Comparison of ENCODE assay signal across 11 mouse cellular contexts in genomic region chr2:143851354-143852221, GRCm38 (mm10). TPM values are rescaled to one million over a fixed set of nuclear protein-coding genes. Genes with fewer than 3 reads are reported as not detected.
A peak's percentile ranks its signal among the peaks of the same experiment; 100 is the strongest.
DNase-seq lines count a peak whose midpoint lies in the region; ATAC-seq and TF ChIP-seq lines count a peak whose summit lies in the region.
"Had no signal": no experiment of that assay in that cellular context is flagged by ENCODE, and none has a peak within 500 bp of the region (broad histone marks: within the 10 kb centered on the region; RNA-seq: fewer than 3 reads in every experiment).

No protein-coding gene starts in this region.

- 63% methylated on average over 12 of the region's 12 CpGs for WGBS in heart, embryonic 15.5 days
- WGBS in stomach, embryonic 16.5 days, result 75% methylated on average over 12 of the region's 12 CpGs
- 75% methylated on average over 12 of the region's 12 CpGs for WGBS in stomach, postnatal 0 days
- 74% methylated on average over 12 of the region's 12 CpGs for WGBS in intestine, embryonic 16.5 days

- TF ChIP-seq CTCF in stomach, postnatal 0 days (IDR thresholded peaks at IDR 0.05; ENCODE audit: low read depth), result no peak

- H3K27me3 ChIP-seq in heart, embryonic 15.5 days, result no peaks in the 10 kb centered on the region
- no peaks in the 10 kb centered on the region for H3K27me3 ChIP-seq in stomach, embryonic 16.5 days (ENCODE audit: control insufficient read depth, insufficient read depth, low read length)
- H3K27me3 ChIP-seq in stomach, postnatal 0 days (ENCODE audit: control insufficient read depth, insufficient read depth, low read length), result no peaks in the 10 kb centered on the region
- H3K27me3 ChIP-seq in intestine, embryonic 16.5 days (replicated peaks; ENCODE audit: control insufficient read depth, insufficient read depth, low read length), result no peaks in the 10 kb centered on the region
- H3K27me3 ChIP-seq: heart, embryonic 13.5 days; stomach, embryonic 15.5 days had no signal

- no peaks in the 10 kb centered on the region for H3K9me3 ChIP-seq in heart, embryonic 15.5 days (replicated peaks)
- no peaks in the 10 kb centered on the region for H3K9me3 ChIP-seq in stomach, embryonic 16.5 days (replicated peaks; ENCODE audit: control insufficient read depth, low read length)
- H3K9me3 ChIP-seq in stomach, postnatal 0 days (ENCODE audit: control insufficient read depth, low read length), result no peaks in the 10 kb centered on the region
- H3K9me3 ChIP-seq in intestine, embryonic 16.5 days (ENCODE audit: control insufficient read depth, low read length), result no peaks in the 10 kb centered on the region
- H3K9me3 ChIP-seq: heart, embryonic 13.5 days; stomach, embryonic 15.5 days had no signal

- 0 out of 2 replicates have a peak overlapping the region, but pooled peaks have one; percentile 4 for H3K27ac ChIP-seq in heart, embryonic 15.5 days
- H3K27ac ChIP-seq in stomach, embryonic 16.5 days (ENCODE audit: low read length), result peak overlapping the region; percentile 49; the same call in 1 of the 2 replicates
- no peak overlapping the region for H3K27ac ChIP-seq in stomach, postnatal 0 days (replicated peaks)
- peak overlapping the region; percentile 82 for H3K27ac ChIP-seq in intestine, embryonic 16.5 days (ENCODE audit: low read length)
- H3K27ac ChIP-seq: heart, embryonic 13.5 days; stomach, embryonic 15.5 days had no signal

- H3K4me3 ChIP-seq in heart, embryonic 15.5 days, result no peak overlapping the region
- H3K4me3 ChIP-seq in stomach, embryonic 16.5 days (replicated peaks; ENCODE audit: low read length), result no peak overlapping the region
- no peak overlapping the region for H3K4me3 ChIP-seq in stomach, postnatal 0 days (ENCODE audit: low read depth, low read length)
- H3K4me3 ChIP-seq in intestine, embryonic 16.5 days (ENCODE audit: low read length), result no peak overlapping the region
- H3K4me3 ChIP-seq: heart, embryonic 13.5 days; stomach, embryonic 15.5 days had no signal

- no peak overlapping the region for H3K4me2 ChIP-seq in heart, embryonic 15.5 days
- H3K4me2 ChIP-seq in stomach, embryonic 16.5 days (ENCODE audit: low read depth, low read length), result no peak overlapping the region
- no peak overlapping the region for H3K4me2 ChIP-seq in stomach, postnatal 0 days (replicated peaks; ENCODE audit: low read depth)
- H3K4me2 ChIP-seq in intestine, embryonic 16.5 days (ENCODE audit: low read depth, low read length), result 0 out of 2 replicates have a peak overlapping the region, but pooled peaks have one; percentile 29
- H3K4me2 ChIP-seq: heart, embryonic 13.5 days; stomach, embryonic 15.5 days had no signal

- H3K4me1 ChIP-seq in heart, embryonic 15.5 days (replicated peaks), result peaks cover 9% of the 10 kb centered on the region
- H3K4me1 ChIP-seq in stomach, embryonic 16.5 days (ENCODE audit: control insufficient read depth, insufficient read depth, low read length), result peaks cover 24% of the 10 kb centered on the region; the same call in 1 of the 2 replicates
- H3K4me1 ChIP-seq in stomach, postnatal 0 days (replicated peaks; ENCODE audit: control insufficient read depth, insufficient read depth), result peaks cover 5% of the 10 kb centered on the region; the same call in 1 of the 2 replicates
- H3K4me1 ChIP-seq in intestine, embryonic 16.5 days (ENCODE audit: control insufficient read depth, insufficient read depth, low read length), result peaks cover 24% of the 10 kb centered on the region

- TF ChIP-seq EP300 in stomach, postnatal 0 days (optimal IDR thresholded peaks at IDR 0.05), result no peak

- DNase-seq in heart, postnatal 4 days, result no peak
- no peak for DNase-seq in stomach, postnatal 0 days (ENCODE audit: low spot score)
- DNase-seq in telencephalon, adult 2 months (ENCODE audit: low read depth, low spot score), result peak; percentile 17
- no peak for DNase-seq in thymus, postnatal 25 days
- DNase-seq in spleen, postnatal 14 days (ENCODE audit: low spot score in 2 of 2), result no peak
- DNase-seq: adrenal gland, postnatal 14 days had no signal

- ATAC-seq in heart, embryonic 15.5 days (replicated peaks; ENCODE audit: insufficient number of reproducible peaks, insufficient read depth, low FRiP score, low read depth), result no peak
- no peak for ATAC-seq in stomach, embryonic 16.5 days (ENCODE audit: insufficient read depth, low FRiP score)
- no peak for ATAC-seq in stomach, postnatal 0 days (ENCODE audit: low FRiP score, low TSS enrichment)
- no peak for ATAC-seq in intestine, embryonic 16.5 days

- no peaks in the 10 kb centered on the region for H3K36me3 ChIP-seq in heart, embryonic 15.5 days
- H3K36me3 ChIP-seq in stomach, embryonic 16.5 days (ENCODE audit: control insufficient read depth, insufficient read depth, low read length), result no peaks in the 10 kb centered on the region
- no peaks in the 10 kb centered on the region for H3K36me3 ChIP-seq in stomach, postnatal 0 days (ENCODE audit: control insufficient read depth, insufficient read depth, low read length)
- H3K36me3 ChIP-seq in intestine, embryonic 16.5 days (ENCODE audit: control insufficient read depth, insufficient read depth, low read length), result no peaks in the 10 kb centered on the region
- H3K36me3 ChIP-seq: heart, embryonic 13.5 days; stomach, embryonic 15.5 days had no signal

- H3K9ac ChIP-seq in heart, embryonic 15.5 days, result no peak overlapping the region
- no peak overlapping the region for H3K9ac ChIP-seq in stomach, embryonic 16.5 days (ENCODE audit: low read length)
- no peak overlapping the region for H3K9ac ChIP-seq in stomach, postnatal 0 days (ENCODE audit: low read length)
- peak overlapping the region; percentile 38 for H3K9ac ChIP-seq in intestine, embryonic 16.5 days (ENCODE audit: low read depth, low read length)
- H3K9ac ChIP-seq: heart, embryonic 13.5 days; stomach, embryonic 15.5 days had no signal

RNA-seq across cellular contexts. Expression of gene Bfsp1, which starts 11.4 kb away (rescaled TPM):
- 1.5 and 1.8 TPM in 2 replicates for polyA plus RNA-seq in heart, embryonic 15.5 days (2015; fragmentation: Nextera tagmentation; extraction: Ambion mirVana)
- under 1 TPM; 0.98 to 0.99 TPM for total RNA-seq in heart, postnatal 4 days (2021)
- polyA plus RNA-seq in stomach, embryonic 16.5 days (2015; fragmentation: Nextera tagmentation; extraction: Ambion mirVana), result 1.1 and 1.7 TPM in 2 replicates
- polyA plus RNA-seq in stomach, postnatal 0 days (2015; fragmentation: Nextera tagmentation; extraction: Ambion mirVana), result 1.5 and 1.6 TPM in 2 replicates
- polyA plus RNA-seq in intestine, embryonic 16.5 days (2015; fragmentation: Nextera tagmentation; extraction: Ambion mirVana), result 5.2 and 5.4 TPM in 2 replicates
